Mouse (Mus musculus) lung, embryonic 15.5 days (tissue): ENCODE measurements around the gene Slc8a3. TPM values are rescaled to one million over a fixed set of nuclear protein-coding genes. Genes with fewer than 3 reads are reported as not detected.

ENCODE experiments used
- ATAC-seq: fragments of 200-750 bp; cut with Nextera tagmentation; 2 replicates; pipeline ENCODE4 v1.8.0; 2017; ENCODE audit warnings: moderate number of reproducible peaks, borderline replicate concordance; ENCODE audit not compliant: low FRiP score, low TSS enrichment; ENCODE audit errors: extremely low read depth
- H3K27ac ChIP-seq: fragments of 300-500 bp; sonication (generic); 2 replicates; pipeline ENCODE4 v1.5.1; 2015; ENCODE audit warnings: moderate library complexity, mild to moderate bottlenecking, inconsistent platforms
- H3K27me3 ChIP-seq: fragments of 300-500 bp; sonication (generic); 2 replicates; pipeline ENCODE4 v1.6.1; 2015; ENCODE audit warnings: inconsistent platforms
- H3K36me3 ChIP-seq: fragments of 300-500 bp; sonication (generic); 2 replicates; pipeline ENCODE4 v1.6.1; 2015; ENCODE audit warnings: inconsistent platforms
- H3K4me1 ChIP-seq: fragments of 300-500 bp; sonication (generic); 2 replicates; pipeline ENCODE4 v1.6.1; 2015; ENCODE audit warnings: inconsistent platforms
- H3K4me2 ChIP-seq: fragments of 300-500 bp; sonication (generic); 2 replicates; pipeline ENCODE4 v1.6.1; 2015; ENCODE audit warnings: inconsistent platforms, mild to moderate bottlenecking, moderate library complexity
- H3K4me3 ChIP-seq: fragments of 300-500 bp; sonication (generic); 2 replicates; pipeline ENCODE4 v1.5.1; 2015; ENCODE audit warnings: mild to moderate bottlenecking, inconsistent platforms
- H3K9ac ChIP-seq: fragments of 300-500 bp; sonication (generic); 2 replicates; pipeline ENCODE4 v1.6.1; 2015; ENCODE audit warnings: inconsistent platforms
- H3K9me3 ChIP-seq: fragments of 300-500 bp; sonication (generic); 2 replicates; pipeline ENCODE4 v1.6.1; 2016; ENCODE audit warnings: inconsistent platforms
- WGBS: fragments of 180-500 bp; shearing (Covaris S2); methylation state at CpG from one replicate; pipeline ENCODE4 v1.1.7; 2015; 5-methylcytosine and 5-hydroxymethylcytosine counted together
- polyA plus RNA-seq: library from polyadenylated mRNA; unstranded; fragments of >200 nt; fragmentation: Nextera tagmentation; extraction: Ambion mirVana; gene quantifications from 2 replicates; pipeline ENCODE4 v1.2.1, GENCODE M21; 2015

Gene Slc8a3
- polyA plus RNA-seq, 1 experiment from 2014 or later = 0.55 TPM

DNA sequence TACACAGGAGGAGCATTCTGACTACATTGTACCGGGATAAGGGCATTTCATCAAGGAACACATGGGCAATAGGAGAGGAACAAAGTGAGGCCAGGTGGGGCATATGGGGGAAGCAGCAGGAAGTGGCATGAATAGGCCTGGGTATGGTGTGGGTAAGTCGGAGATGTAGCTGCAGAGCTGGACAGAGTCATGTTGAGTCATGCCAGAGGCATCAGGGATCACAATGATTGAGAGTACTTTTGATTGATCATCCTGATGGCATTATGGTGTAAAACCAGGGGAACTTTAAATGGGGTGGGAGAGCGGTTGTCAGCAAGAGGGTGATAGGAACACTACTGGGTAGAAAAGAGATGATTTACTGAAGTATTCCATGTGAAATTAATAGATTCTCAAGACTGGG, 160.0 kb downstream of the Slc8a3 start:
- Histone ChIP-seq H3K4me2 (no peak overlapping the region), H3K4me1 (no peaks in the 10 kb centered on the region), H3K9me3 (no peaks in the 10 kb centered on the region), H3K36me3 (no peaks in the 10 kb centered on the region), H3K27ac (no peak overlapping the region), H3K27me3 (no peaks in the 10 kb centered on the region), H3K9ac (no peak overlapping the region), H3K4me3 (no peak overlapping the region)
- ATAC-seq = no peak
- 80% methylated on average over 3 of the region's 3 CpGs for WGBS

DNA sequence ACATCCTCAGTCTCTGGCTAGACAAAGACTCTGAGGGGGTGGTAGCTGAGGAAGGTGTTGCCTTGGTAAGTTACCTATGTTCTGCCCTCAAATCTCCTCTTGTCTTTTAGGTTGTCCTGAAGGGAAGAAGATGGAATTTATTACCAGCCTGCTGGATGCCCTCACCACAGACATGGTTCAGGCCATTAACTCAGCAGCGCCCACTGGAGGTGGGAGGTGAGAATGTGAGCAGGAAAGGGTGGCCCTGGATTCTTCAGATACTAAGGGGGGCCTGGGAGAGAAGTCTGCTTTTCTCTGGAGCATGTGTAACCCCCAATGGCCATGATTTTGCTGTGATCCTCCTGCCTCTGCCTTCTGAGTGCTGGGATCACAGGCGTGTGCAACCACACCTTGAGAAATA, 162.9 kb downstream of the Slc8a3 start:
- Histone ChIP-seq H3K27me3 (no peaks in the 10 kb centered on the region), H3K4me2 (no peak overlapping the region), H3K9me3 (no peaks in the 10 kb centered on the region), H3K36me3 (no peaks in the 10 kb centered on the region), H3K9ac (no peak overlapping the region), H3K4me3 (no peak overlapping the region), H3K27ac (no peak overlapping the region), H3K4me1 (no peaks in the 10 kb centered on the region)
- no peak for ATAC-seq
- WGBS = 78% methylated on average over 2 of the region's 2 CpGs

DNA sequence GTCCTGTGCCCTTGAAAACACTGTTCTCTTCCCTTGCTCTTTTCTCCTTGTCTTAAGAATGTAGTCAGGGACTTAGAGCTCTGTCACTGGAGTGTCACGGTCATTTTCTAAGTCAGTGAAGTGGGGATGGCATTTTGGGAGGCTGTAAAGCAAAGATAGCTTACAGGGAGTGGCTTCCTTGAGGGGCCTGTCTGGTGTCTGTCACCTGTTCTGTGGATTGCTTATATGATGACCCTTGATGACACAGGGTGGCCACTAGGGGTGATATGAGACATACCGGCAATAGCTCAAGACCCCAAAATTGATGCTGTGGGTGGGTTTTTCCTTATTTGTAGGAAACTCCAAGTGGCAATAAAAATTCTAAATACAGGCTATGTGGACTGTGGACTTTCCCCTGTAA, 164.5 kb downstream of the Slc8a3 start:
- ATAC-seq = no peak
- no peaks in the 10 kb centered on the region for H3K27me3 ChIP-seq
- no peak overlapping the region for H3K27ac ChIP-seq
- H3K4me2 ChIP-seq = no peak overlapping the region
- no peak overlapping the region for H3K9ac ChIP-seq
- WGBS = 64% methylated on average over 2 of the region's 2 CpGs
- H3K36me3 ChIP-seq = no peaks in the 10 kb centered on the region
- H3K4me3 ChIP-seq = no peak overlapping the region
- H3K4me1 ChIP-seq = no peaks in the 10 kb centered on the region
- H3K9me3 ChIP-seq = no peaks in the 10 kb centered on the region

DNA sequence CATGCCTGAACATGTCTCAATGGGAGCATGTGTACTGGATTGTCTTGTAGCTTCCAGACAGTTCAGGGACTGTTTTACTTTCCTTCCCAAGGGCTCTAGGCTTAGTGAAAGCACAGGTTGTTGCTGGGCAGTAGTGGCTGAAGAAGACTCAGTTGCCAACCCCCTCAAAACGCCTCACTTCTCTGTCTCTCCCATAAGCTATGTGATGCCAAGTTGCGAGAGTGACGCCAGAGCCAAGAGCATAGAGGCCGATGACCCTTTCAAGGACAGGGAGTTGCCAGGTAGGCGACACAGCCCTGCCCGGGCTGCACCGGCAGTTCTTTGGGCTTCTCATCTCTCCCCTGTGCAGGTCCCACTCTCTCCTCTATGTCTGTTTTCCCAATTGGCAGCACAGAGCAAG, 164.9 kb downstream of the Slc8a3 start:
- H3K4me2 ChIP-seq = no peak overlapping the region
- no peak overlapping the region for H3K9ac ChIP-seq
- no peaks in the 10 kb centered on the region for H3K27me3 ChIP-seq
- H3K36me3 ChIP-seq = no peaks in the 10 kb centered on the region
- WGBS = 90% methylated on average over 7 of the region's 7 CpGs
- no peaks in the 10 kb centered on the region for H3K4me1 ChIP-seq
- H3K4me3 ChIP-seq = no peak overlapping the region
- H3K27ac ChIP-seq = no peak overlapping the region
- no peak for ATAC-seq
- H3K9me3 ChIP-seq = no peaks in the 10 kb centered on the region

DNA sequence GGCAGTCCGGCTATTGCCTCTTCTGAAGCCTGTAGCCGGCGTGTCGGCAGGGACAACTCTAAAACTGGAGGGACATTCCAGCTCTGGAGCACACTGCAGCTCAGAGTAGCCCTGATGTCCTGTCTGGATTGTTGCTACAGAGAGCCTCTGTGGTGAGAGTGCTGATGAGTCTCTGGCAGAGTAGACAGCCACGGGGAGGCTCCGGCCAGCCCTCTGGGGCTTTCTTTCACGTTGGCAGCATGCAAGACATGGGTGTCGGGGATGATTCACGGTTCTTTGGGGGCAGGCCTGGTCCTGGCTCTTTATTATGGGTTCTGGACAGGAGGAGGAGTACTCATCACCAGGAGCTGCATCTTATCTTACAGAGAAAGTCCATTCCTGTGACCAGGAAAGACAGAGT, 165.8 kb downstream of the Slc8a3 start:
- H3K9me3 ChIP-seq = no peaks in the 10 kb centered on the region
- no peaks in the 10 kb centered on the region for H3K27me3 ChIP-seq
- no peaks in the 10 kb centered on the region for H3K36me3 ChIP-seq
- H3K27ac ChIP-seq = no peak overlapping the region
- no peaks in the 10 kb centered on the region for H3K4me1 ChIP-seq
- WGBS = 71% methylated on average over 9 of the region's 9 CpGs
- no peak overlapping the region for H3K4me3 ChIP-seq
- no peak for ATAC-seq
- no peak overlapping the region for H3K4me2 ChIP-seq
- H3K9ac ChIP-seq = no peak overlapping the region

DNA sequence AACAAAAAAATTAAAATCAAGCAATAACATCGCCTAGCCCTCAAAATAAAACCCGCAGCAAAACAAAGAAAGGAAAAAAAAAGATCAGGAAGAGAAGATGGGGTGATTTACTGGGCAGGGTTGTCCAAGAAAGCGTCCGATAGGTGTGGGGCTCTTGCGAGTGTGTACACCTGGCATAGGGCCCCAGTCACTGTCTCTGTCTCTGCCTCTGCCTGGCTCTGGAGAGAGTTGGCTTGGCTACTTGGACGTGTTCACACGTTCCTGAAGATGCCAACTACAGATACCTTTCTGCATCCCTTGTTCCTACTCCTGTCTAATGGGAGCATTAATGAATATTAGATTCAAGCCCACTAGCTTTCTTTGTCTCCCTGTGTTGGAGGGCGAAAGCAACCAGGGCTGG, 166.4 kb downstream of the Slc8a3 start:
- WGBS = 77% methylated on average over 8 of the region's 8 CpGs
- Histone ChIP-seq H3K9ac (no peak overlapping the region), H3K27me3 (no peaks in the 10 kb centered on the region), H3K4me3 (no peak overlapping the region), H3K9me3 (no peaks in the 10 kb centered on the region), H3K27ac (no peak overlapping the region), H3K36me3 (no peaks in the 10 kb centered on the region), H3K4me2 (no peak overlapping the region), H3K4me1 (no peaks in the 10 kb centered on the region)
- ATAC-seq = no peak

DNA sequence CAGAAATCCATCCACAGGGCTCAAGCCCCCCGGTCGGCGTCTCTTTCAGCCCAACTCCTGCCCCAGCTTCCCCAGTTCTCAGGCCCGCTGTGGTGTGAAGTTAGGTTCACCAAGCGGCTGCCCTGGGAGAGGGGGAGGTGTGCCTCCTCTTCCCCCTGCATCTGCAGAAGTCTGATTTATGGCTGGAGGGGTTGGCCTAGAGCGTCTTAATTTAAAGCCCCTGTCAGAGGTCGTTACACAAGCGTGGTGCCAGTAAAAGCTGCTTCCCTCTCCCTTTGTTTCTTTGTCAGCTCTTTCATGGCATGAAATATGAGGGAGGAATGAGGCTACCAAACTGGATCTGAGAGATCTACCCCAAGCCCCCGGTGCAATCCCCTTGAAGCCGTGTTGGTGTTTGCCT, 166.9 kb downstream of the Slc8a3 start:
- no peak overlapping the region for H3K27ac ChIP-seq
- H3K4me1 ChIP-seq = no peaks in the 10 kb centered on the region
- no peaks in the 10 kb centered on the region for H3K9me3 ChIP-seq
- no peak overlapping the region for H3K4me2 ChIP-seq
- H3K4me3 ChIP-seq = no peak overlapping the region
- WGBS = 17% methylated on average over 10 of the region's 10 CpGs
- no peak overlapping the region for H3K9ac ChIP-seq
- ATAC-seq = no peak
- H3K27me3 ChIP-seq = no peaks in the 10 kb centered on the region
- no peaks in the 10 kb centered on the region for H3K36me3 ChIP-seq

DNA sequence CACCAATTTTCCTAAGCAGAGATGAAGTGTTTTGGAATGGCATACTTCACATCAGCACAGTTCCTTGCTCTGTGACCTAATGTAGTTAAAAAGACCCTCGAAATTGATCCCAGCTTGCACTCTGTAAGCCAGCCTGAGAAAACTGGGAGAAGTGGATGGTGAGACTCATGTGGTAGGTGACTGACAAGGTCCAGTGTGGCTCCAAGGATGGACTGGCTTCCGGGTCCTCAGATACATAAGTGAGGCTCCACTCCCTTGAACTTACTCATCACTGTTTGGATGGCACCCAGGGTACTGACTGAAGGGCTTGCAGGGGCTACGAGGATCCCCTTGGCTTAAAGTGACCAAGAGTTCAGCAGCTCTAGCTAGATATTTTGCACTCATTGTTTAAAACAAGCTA, 169.4 kb downstream of the Slc8a3 start:
- no peak overlapping the region for H3K9ac ChIP-seq
- WGBS = 72% methylated on average over 3 of the region's 3 CpGs
- H3K4me3 ChIP-seq = no peak overlapping the region
- no peak for ATAC-seq
- H3K4me1 ChIP-seq = no peaks in the 10 kb centered on the region
- H3K27ac ChIP-seq = no peak overlapping the region
- H3K27me3 ChIP-seq = no peaks in the 10 kb centered on the region
- no peaks in the 10 kb centered on the region for H3K9me3 ChIP-seq
- H3K36me3 ChIP-seq = no peaks in the 10 kb centered on the region
- H3K4me2 ChIP-seq = no peak overlapping the region

DNA sequence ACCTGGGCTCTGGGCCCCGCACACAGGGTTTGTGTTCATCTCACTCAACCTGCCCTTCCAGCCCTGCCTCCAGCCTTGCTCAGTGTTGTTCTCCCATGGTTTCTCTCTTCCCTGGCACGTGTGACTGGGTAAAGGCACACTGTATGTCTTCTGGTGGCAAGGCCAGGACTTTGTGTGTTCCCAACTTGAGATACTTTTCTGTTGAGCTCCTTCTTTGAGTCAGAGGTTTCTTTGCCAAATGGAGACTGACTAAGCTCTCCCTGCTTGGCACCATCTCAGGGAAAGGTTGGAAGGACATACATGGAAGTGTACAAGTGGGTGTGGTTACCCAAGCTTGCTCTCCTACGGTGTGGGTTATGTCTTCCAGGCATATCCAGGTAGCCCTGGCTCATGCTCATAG, 169.8 kb downstream of the Slc8a3 start:
- 69% methylated on average over 3 of the region's 3 CpGs for WGBS

DNA sequence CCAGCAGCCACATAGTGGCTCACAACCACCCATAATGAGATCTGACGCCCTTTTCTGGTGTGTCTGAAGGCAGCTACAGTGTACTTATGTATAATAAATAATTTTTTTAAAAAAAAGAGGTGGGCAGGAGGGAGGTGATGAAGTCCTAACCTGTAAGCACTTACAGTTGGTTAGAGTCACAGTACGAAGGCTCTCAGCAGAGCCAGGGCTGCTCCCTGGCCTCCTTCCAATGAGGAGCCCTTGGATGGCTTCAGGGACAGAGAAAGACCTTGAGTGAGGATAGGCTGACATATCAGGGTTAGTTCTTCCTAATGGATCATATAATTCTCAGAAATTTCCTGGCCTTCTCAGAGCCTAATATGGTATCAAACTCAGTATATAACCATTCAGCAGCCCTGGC, 171.7 kb downstream of the Slc8a3 start:
- H3K36me3 ChIP-seq = no peaks in the 10 kb centered on the region
- 78% methylated on average over 2 of the region's 2 CpGs for WGBS
- no peak overlapping the region for H3K27ac ChIP-seq
- ATAC-seq = no peak
- H3K4me1 ChIP-seq = no peaks in the 10 kb centered on the region
- H3K4me2 ChIP-seq = no peak overlapping the region
- no peaks in the 10 kb centered on the region for H3K9me3 ChIP-seq
- H3K9ac ChIP-seq = no peak overlapping the region
- H3K4me3 ChIP-seq = no peak overlapping the region
- H3K27me3 ChIP-seq = no peaks in the 10 kb centered on the region

More for the DNA sequence above, 169.8 kb downstream of the Slc8a3 start:
- H3K36me3 ChIP-seq = no peaks in the 10 kb centered on the region
- H3K9ac ChIP-seq = no peak overlapping the region
- H3K9me3 ChIP-seq = no peaks in the 10 kb centered on the region
- no peak overlapping the region for H3K4me2 ChIP-seq
- H3K4me3 ChIP-seq = no peak overlapping the region
- H3K27ac ChIP-seq = no peak overlapping the region
- no peak for ATAC-seq
- H3K4me1 ChIP-seq = no peaks in the 10 kb centered on the region
- H3K27me3 ChIP-seq = no peaks in the 10 kb centered on the region

DNA sequence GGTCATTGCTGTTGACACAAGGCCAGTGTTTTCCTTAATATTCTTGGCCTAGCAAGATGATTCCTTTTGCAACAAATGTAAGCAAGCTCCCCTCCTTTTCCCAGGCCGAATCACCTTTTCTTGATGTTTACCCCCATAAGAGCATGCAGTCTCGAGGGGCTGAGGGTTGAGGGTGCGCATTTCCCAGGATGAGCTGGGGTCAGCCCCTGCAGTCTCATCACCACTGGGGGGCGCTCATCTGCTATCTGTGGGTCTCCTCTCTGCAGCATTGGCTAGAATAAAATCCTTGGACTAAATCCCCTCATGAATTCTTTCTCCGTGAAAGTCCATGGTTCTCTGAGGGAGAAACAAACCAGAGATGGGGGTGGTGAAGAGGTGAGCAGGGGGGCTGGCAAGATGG, 172.1 kb downstream of the Slc8a3 start:
- no peak for ATAC-seq
- Histone ChIP-seq H3K36me3 (no peaks in the 10 kb centered on the region), H3K9ac (no peak overlapping the region), H3K27me3 (no peaks in the 10 kb centered on the region), H3K4me2 (no peak overlapping the region), H3K9me3 (no peaks in the 10 kb centered on the region), H3K27ac (no peak overlapping the region), H3K4me1 (no peaks in the 10 kb centered on the region), H3K4me3 (no peak overlapping the region)
- 61% methylated on average over 5 of the region's 5 CpGs for WGBS

DNA sequence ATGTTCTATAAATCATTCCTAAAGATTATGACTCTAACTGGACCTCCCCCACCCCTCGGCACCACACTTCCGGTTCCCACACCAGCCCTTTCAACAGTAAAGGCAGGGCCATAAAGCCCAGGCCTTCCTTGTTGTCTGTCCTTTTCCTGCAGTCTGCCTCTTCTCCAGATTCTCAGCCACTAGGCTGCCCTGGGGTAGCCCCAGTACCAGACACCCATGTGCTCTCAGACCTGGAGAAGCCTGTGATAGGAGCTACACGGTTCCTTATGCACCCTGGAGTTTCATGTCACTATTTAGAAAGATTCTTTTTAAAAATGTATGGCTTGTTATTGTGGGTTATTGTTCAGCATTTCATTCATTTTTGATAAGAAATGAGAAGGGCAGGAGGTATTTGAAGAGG, 172.6 kb downstream of the Slc8a3 start:
- ATAC-seq = no peak
- Histone ChIP-seq H3K27ac (no peak overlapping the region), H3K4me1 (no peaks in the 10 kb centered on the region), H3K36me3 (no peaks in the 10 kb centered on the region), H3K9ac (no peak overlapping the region), H3K4me3 (no peak overlapping the region), H3K27me3 (no peaks in the 10 kb centered on the region), H3K9me3 (no peaks in the 10 kb centered on the region), H3K4me2 (no peak overlapping the region)
- 57% methylated on average over 3 of the region's 3 CpGs for WGBS

DNA sequence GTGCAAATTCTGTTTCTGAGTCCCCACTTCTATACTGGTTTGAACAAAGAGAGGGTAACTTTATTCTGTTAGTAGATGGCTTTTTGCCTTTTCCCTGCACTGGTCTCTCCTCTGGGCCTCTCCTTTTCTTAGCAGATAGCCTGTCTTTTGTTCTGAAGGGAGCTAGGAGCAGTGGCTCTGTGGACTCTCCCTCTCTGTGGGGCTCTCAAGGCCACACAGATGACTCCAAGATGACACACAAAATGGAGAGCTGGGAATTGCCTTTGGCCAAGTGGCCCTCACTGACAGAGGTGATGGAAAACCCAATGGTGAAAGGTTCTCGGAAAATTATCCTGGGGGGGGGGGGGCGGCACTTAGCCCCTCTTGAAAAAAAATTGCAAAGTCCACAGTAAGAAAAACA, 173.0 kb downstream of the Slc8a3 start:
- WGBS = 25% methylated on average over 2 of the region's 2 CpGs
- no peaks in the 10 kb centered on the region for H3K9me3 ChIP-seq
- no peaks in the 10 kb centered on the region for H3K36me3 ChIP-seq
- H3K9ac ChIP-seq = no peak overlapping the region
- no peaks in the 10 kb centered on the region for H3K4me1 ChIP-seq
- no peak overlapping the region for H3K27ac ChIP-seq
- H3K4me3 ChIP-seq = no peak overlapping the region
- H3K4me2 ChIP-seq = no peak overlapping the region
- no peak for ATAC-seq
- H3K27me3 ChIP-seq = no peaks in the 10 kb centered on the region
